Mouse (Mus musculus): ENCODE data around the gene Map3k21. TPM values are rescaled to one million over a fixed set of nuclear protein-coding genes. Genes with fewer than 3 reads are reported as not detected.

Map3k21 gene
- polyA plus RNA-seq, 1 experiment from 2014 or later: 1.0 TPM

DNA sequence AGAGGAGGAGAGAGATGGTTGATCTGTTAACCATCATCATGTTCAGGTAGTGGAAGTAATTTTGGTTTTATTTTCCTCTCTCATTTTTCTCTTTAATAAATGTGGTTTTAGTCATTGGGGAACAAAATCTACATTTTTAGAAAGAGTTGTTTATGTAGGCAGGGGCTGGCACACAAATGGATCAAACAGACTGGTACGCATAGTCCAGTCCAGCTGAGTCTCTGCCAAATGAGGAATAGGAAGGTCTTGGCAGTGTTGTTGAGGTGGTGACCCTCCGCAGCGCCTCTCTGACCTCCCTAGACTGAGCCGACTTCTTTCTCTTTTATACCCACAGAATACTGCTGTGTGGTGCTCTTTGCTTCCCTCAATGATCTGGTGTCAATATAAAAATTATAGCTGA, 65.7 kb downstream of the Map3k21 start:
- ATAC-seq (ENCODE audit: insufficient read depth, low FRiP score): no peak
- Histone ChIP-seq H3K27ac (ENCODE audit: low read length) (no peak overlapping the region), H3K9me3 (replicated peaks; ENCODE audit: control insufficient read depth, low read length) (no peaks in the 10 kb centered on the region), H3K4me3 (replicated peaks; ENCODE audit: low read length) (no peak overlapping the region), H3K36me3 (ENCODE audit: control insufficient read depth, insufficient read depth, low read length) (no peaks in the 10 kb centered on the region), H3K4me1 (ENCODE audit: control insufficient read depth, insufficient read depth, low read length) (no peaks in the 10 kb centered on the region), H3K4me2 (ENCODE audit: low read depth, low read length) (no peak overlapping the region), H3K9ac (ENCODE audit: low read length) (no peak overlapping the region), H3K27me3 (ENCODE audit: control insufficient read depth, insufficient read depth, low read length) (no peaks in the 10 kb centered on the region)
- WGBS: 80% methylated on average over 4 of the region's 4 CpGs

DNA sequence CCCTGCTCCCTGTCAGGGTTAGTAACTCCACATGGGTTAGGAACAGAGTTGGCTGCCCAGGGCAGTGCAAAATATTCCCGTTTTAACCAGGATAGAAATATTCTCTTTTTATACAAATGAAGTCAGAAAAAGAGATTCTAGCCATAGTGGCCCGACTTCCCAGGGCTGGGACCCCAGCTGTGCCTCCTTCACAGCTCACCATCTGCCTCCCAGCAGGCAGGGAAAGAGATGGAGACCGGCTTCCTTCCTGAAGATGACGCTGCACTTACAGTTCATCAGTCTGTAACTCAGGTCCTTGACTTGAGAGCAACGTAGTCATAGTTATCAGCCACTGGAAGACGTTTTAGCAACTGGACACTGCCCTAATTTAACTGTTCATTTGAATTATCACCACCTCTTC, 70.6 kb downstream of the Map3k21 start:
- no peak overlapping the region for H3K4me2 ChIP-seq (ENCODE audit: low read depth, low read length)
- no peaks in the 10 kb centered on the region for H3K27me3 ChIP-seq (ENCODE audit: control insufficient read depth, insufficient read depth, low read length)
- H3K27ac ChIP-seq (ENCODE audit: low read length): no peak overlapping the region
- WGBS: 24% methylated on average over 6 of the region's 6 CpGs
- no peak overlapping the region for H3K4me3 ChIP-seq (replicated peaks; ENCODE audit: low read length)
- H3K36me3 ChIP-seq (ENCODE audit: control insufficient read depth, insufficient read depth, low read length): no peaks in the 10 kb centered on the region
- no peak for ATAC-seq (ENCODE audit: insufficient read depth, low FRiP score)
- H3K9ac ChIP-seq (ENCODE audit: low read length): no peak overlapping the region
- H3K4me1 ChIP-seq (ENCODE audit: control insufficient read depth, insufficient read depth, low read length): no peaks in the 10 kb centered on the region
- no peaks in the 10 kb centered on the region for H3K9me3 ChIP-seq (replicated peaks; ENCODE audit: control insufficient read depth, low read length)

DNA sequence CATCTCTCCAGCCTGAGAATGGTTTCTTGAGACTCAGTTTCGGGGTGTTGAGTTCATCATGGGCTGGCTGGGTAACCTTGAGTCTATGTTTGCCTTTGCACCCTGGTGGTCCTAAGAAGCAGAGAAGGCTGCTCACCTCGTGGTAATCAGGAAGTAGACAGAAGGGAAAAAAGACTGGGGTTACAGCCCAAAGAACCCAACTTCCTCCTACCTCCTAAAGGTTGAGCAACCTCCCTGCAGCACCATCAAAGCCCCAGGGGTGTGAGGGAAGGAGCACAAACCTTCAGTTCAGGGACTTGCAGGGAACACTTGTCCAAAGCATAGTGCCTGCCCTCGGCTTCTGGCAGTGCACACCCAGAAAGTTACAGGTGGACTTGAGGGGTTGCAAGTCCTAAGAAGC, 73.3 kb downstream of the Map3k21 start:
- 57% methylated on average over 3 of the region's 3 CpGs for WGBS
- no peak overlapping the region for H3K27ac ChIP-seq (ENCODE audit: low read length)

DNA sequence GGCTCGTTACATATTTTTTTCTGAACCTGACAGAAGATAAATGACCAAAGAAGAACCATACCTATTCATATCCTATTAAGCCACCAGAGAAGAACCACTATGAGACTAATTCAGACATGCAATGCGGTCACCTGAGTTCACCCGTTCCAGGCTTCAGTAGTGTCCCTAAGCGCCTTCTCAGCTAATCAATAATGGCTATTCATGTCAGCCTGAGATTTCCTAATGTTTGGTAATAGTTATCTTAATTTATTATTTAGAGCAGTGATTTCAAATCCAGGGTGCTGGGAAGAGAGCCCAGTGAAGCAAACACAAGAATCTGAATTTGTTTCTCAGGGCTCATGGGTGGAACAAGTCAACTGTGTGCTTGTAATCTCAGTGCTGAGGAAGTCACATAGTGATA, 73.9 kb downstream of the Map3k21 start:
- ATAC-seq (ENCODE audit: insufficient read depth, low FRiP score): no peak
- H3K27me3 ChIP-seq (ENCODE audit: control insufficient read depth, insufficient read depth, low read length): no peaks in the 10 kb centered on the region
- no peaks in the 10 kb centered on the region for H3K4me1 ChIP-seq (ENCODE audit: control insufficient read depth, insufficient read depth, low read length)
- H3K4me3 ChIP-seq (replicated peaks; ENCODE audit: low read length): no peak overlapping the region
- no peaks in the 10 kb centered on the region for H3K36me3 ChIP-seq (ENCODE audit: control insufficient read depth, insufficient read depth, low read length)
- no peak overlapping the region for H3K4me2 ChIP-seq (ENCODE audit: low read depth, low read length)
- no peak overlapping the region for H3K27ac ChIP-seq (ENCODE audit: low read length)
- H3K9ac ChIP-seq (ENCODE audit: low read length): no peak overlapping the region
- no peaks in the 10 kb centered on the region for H3K9me3 ChIP-seq (replicated peaks; ENCODE audit: control insufficient read depth, low read length)
- 82% methylated on average over 4 of the region's 4 CpGs for WGBS

More for the DNA sequence above, 73.3 kb downstream of the Map3k21 start:
- H3K9ac ChIP-seq (ENCODE audit: low read length): no peak overlapping the region
- no peak overlapping the region for H3K4me3 ChIP-seq (replicated peaks; ENCODE audit: low read length)
- H3K4me2 ChIP-seq (ENCODE audit: low read depth, low read length): no peak overlapping the region
- no peak for ATAC-seq (ENCODE audit: insufficient read depth, low FRiP score)
- no peaks in the 10 kb centered on the region for H3K4me1 ChIP-seq (ENCODE audit: control insufficient read depth, insufficient read depth, low read length)
- H3K27me3 ChIP-seq (ENCODE audit: control insufficient read depth, insufficient read depth, low read length): no peaks in the 10 kb centered on the region
- no peaks in the 10 kb centered on the region for H3K9me3 ChIP-seq (replicated peaks; ENCODE audit: control insufficient read depth, low read length)
- H3K36me3 ChIP-seq (ENCODE audit: control insufficient read depth, insufficient read depth, low read length): no peaks in the 10 kb centered on the region

DNA sequence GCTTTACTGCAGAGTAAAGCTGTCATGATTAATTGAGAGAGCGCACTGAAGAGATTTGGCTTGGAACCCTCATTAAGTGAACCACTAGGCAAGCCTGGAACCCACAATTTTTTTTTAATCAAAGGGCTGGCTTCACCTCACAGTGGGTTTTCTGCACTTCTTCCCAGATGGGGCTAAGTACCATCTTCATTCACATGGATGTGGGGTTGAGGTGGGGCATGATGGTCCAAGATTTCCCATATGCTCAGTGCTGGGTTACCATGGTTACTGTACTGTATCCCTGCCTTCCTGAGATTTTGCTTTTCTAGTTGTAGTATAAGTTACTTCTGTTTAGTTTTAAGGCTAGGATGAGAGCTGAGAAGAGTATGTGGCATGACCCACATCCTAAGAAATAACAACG, 75.1 kb downstream of the Map3k21 start:
- no peaks in the 10 kb centered on the region for H3K9me3 ChIP-seq (replicated peaks; ENCODE audit: control insufficient read depth, low read length)
- 92% methylated on average over 2 of the region's 2 CpGs for WGBS
- H3K27me3 ChIP-seq (ENCODE audit: control insufficient read depth, insufficient read depth, low read length): no peaks in the 10 kb centered on the region; the same call in 1 of the 2 replicates
- H3K4me1 ChIP-seq (ENCODE audit: control insufficient read depth, insufficient read depth, low read length): no peaks in the 10 kb centered on the region
- no peak overlapping the region for H3K27ac ChIP-seq (ENCODE audit: low read length)
- no peak overlapping the region for H3K4me2 ChIP-seq (ENCODE audit: low read depth, low read length)
- H3K36me3 ChIP-seq (ENCODE audit: control insufficient read depth, insufficient read depth, low read length): no peaks in the 10 kb centered on the region
- no peak overlapping the region for H3K4me3 ChIP-seq (replicated peaks; ENCODE audit: low read length)
- H3K9ac ChIP-seq (ENCODE audit: low read length): no peak overlapping the region
- ATAC-seq (ENCODE audit: insufficient read depth, low FRiP score): no peak

DNA sequence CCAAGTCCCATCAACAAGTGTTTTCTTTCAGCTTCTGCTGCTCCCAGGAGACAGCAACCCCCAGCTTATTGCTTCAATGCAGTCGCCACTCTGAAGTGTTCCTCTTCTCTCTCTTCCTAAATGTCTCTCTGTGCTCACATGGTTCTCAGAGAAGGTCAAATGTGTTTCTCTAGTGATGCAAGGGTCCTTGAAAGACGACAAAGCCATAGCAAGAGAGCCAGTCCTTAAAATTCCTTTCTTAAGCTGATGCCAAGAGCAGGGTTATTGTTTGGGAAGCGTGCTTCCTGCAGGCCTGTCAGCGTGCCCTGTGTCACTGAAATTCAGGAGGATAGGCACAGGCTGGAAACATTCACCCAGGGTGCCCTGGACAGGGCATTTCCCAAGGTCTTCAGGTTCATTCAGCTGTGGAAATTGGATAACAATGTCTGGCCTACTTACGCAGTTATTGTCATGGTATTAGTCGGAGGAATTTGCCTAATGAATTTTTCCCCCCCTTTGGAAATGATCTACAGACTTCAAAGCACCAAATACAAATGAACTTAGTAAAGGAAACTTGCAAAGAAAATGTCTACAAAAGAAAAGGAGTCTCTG, 76.8 kb downstream of the Map3k21 start:
- Histone ChIP-seq H3K4me2 (ENCODE audit: low read depth, low read length) (no peak overlapping the region), H3K27me3 (ENCODE audit: control insufficient read depth, insufficient read depth, low read length) (no peaks in the 10 kb centered on the region; the same call in 1 of the 2 replicates), H3K27ac (ENCODE audit: low read length) (no peak overlapping the region), H3K4me1 (ENCODE audit: control insufficient read depth, insufficient read depth, low read length) (no peaks in the 10 kb centered on the region), H3K9me3 (replicated peaks; ENCODE audit: control insufficient read depth, low read length) (no peaks in the 10 kb centered on the region), H3K9ac (ENCODE audit: low read length) (no peak overlapping the region), H3K4me3 (replicated peaks; ENCODE audit: low read length) (no peak overlapping the region), H3K36me3 (ENCODE audit: control insufficient read depth, insufficient read depth, low read length) (no peaks in the 10 kb centered on the region)
- ATAC-seq (ENCODE audit: insufficient read depth, low FRiP score): no peak
- 57% methylated on average over 6 of the region's 6 CpGs for WGBS

DNA sequence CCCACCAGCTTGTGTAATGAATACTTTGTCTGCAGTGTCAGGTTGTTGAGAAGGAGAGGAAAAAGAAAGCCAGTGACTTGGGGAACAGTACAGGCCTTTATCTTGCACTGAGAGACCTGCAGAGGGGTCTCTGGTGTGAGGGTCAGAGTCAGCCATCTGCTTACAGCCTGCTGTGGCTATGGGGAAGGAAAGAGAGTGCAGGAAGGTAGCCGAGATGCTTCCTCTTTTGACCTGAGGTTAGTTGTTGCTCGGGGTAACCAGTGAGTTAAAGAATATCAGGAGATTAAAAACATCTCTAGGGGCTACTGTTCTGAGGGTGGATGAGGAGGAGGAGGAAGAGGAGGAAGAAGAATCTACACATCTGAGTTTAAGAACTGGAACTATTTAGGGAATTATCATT, 77.7 kb downstream of the Map3k21 start:
- H3K4me2 ChIP-seq (ENCODE audit: low read depth, low read length): no peak overlapping the region
- H3K4me3 ChIP-seq (replicated peaks; ENCODE audit: low read length): no peak overlapping the region
- ATAC-seq (ENCODE audit: insufficient read depth, low FRiP score): no peak
- 30% methylated on average over 2 of the region's 2 CpGs for WGBS
- no peak overlapping the region for H3K9ac ChIP-seq (ENCODE audit: low read length)
- no peaks in the 10 kb centered on the region; the same call in 1 of the 2 replicates for H3K27me3 ChIP-seq (ENCODE audit: control insufficient read depth, insufficient read depth, low read length)
- no peak overlapping the region for H3K27ac ChIP-seq (ENCODE audit: low read length)
- no peaks in the 10 kb centered on the region for H3K4me1 ChIP-seq (ENCODE audit: control insufficient read depth, insufficient read depth, low read length)
- no peaks in the 10 kb centered on the region for H3K36me3 ChIP-seq (ENCODE audit: control insufficient read depth, insufficient read depth, low read length)
- H3K9me3 ChIP-seq (replicated peaks; ENCODE audit: control insufficient read depth, low read length): no peaks in the 10 kb centered on the region

DNA sequence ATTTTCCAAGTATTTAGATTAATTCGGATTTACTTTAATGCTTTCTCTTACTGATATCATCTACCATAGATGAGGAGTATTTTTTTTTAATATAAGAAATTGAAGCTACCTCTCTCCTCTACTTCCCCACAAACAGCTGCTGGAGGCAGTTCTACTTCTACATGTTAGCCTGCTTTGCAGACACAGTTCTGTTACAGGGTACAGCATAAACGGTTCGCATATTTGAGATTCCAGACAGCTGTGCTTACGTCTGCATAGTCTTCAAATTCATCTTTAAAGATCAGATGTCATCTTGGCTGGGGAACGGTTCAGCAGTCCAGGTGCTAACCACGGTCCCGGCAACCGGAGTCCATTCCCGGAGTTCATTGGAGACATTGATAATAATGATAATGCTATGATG, 83.4 kb downstream of the Map3k21 start:
- Histone ChIP-seq H3K27me3 (ENCODE audit: control insufficient read depth, insufficient read depth, low read length) (peaks cover 8% of the 10 kb centered on the region), H3K9me3 (replicated peaks; ENCODE audit: control insufficient read depth, low read length) (no peaks in the 10 kb centered on the region), H3K4me1 (ENCODE audit: control insufficient read depth, insufficient read depth, low read length) (no peaks in the 10 kb centered on the region; the same call in 1 of the 2 replicates), H3K4me3 (replicated peaks; ENCODE audit: low read length) (no peak overlapping the region), H3K4me2 (ENCODE audit: low read depth, low read length) (no peak overlapping the region), H3K36me3 (ENCODE audit: control insufficient read depth, insufficient read depth, low read length) (no peaks in the 10 kb centered on the region), H3K9ac (ENCODE audit: low read length) (no peak overlapping the region), H3K27ac (ENCODE audit: low read length) (no peak overlapping the region)
- WGBS: 37% methylated on average over 9 of the region's 9 CpGs
- no peak for ATAC-seq (ENCODE audit: insufficient read depth, low FRiP score)

DNA sequence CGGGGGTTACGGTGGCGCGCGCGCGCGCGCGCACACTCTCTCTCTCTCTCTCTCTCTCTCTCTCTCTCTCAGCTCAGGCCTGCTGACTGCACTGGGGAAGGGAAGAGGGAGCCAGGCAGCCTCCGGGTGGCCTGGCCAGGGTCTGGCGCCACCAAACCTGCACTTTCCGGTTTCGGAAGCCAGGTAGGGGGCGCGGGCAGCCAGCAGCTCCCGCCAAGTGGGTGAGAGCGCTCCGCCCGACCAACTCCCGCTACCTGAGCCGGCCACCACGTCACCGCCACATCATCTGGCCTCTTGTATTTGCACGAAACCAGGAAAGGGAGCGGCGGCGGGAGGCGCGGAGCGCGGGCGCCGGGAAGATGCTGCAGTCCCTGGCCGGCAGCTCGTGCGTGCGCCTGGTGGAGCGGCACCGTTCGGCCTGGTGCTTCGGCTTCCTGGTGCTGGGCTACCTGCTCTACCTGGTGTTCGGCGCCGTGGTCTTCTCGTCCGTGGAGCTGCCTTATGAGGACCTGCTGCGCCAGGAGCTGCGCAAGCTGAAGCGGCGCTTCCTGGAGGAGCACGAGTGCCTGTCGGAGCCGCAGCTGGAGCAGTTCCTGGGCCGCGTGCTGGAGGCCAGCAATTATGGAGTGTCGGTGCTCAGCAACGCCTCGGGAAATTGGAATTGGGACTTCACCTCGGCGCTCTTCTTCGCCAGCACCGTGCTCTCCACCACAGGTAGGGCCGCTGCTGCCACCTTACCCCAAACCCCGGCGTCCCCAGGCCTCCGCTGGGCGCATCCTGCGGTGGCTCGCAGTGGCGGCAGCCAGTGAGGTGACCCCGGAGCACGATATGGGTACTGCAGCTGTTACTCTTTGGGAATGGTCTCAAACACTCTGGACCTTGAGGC, 85.1 kb downstream of the Map3k21 start, which contains the start of gene Kcnk1:
Gene Kcnk1, plus strand, starts transcription at position 70 of the 886 bp plus-strand sequence.
- Histone ChIP-seq H3K4me3 (replicated peaks; ENCODE audit: low read length) (peak within 1 kb of the TSS; percentile 67), H3K27me3 (ENCODE audit: control insufficient read depth, insufficient read depth, low read length) (peaks cover 8% of the 10 kb centered on the region), H3K9ac (ENCODE audit: low read length) (peak within 1 kb of the TSS; percentile 70), H3K4me2 (ENCODE audit: low read depth, low read length) (peak within 1 kb of the TSS; percentile 72), H3K27ac (ENCODE audit: low read length) (peak within 1 kb of the TSS; percentile 93), H3K9me3 (replicated peaks; ENCODE audit: control insufficient read depth, low read length) (no peaks in the 10 kb centered on the region), H3K4me1 (ENCODE audit: control insufficient read depth, insufficient read depth, low read length) (peaks cover 6% of the 10 kb centered on the region; the same call in 1 of the 2 replicates), H3K36me3 (ENCODE audit: control insufficient read depth, insufficient read depth, low read length) (no peaks in the 10 kb centered on the region)
- under 1% methylated on average over 72 of the region's 73 CpGs for WGBS
- peak; percentile 75 for ATAC-seq (ENCODE audit: insufficient read depth, low FRiP score)

All from stomach, embryonic 16.5 days (tissue).